Mouse (Mus musculus): ENCODE measurements around the gene Gm10340. TPM values are rescaled to one million over a fixed set of nuclear protein-coding genes. Genes with fewer than 3 reads are reported as not detected.
"Not testable (repeated sequence)": the region's sequence is repeated elsewhere in the genome, so short reads cannot be mapped to it uniquely, and the experiment has no call there.

Gene Gm10340
- 0.20 TPM in 1 of 2 replicates, not detected in the other for polyA plus RNA-seq (2014; fragmentation: Nextera tagmentation; extraction: Ambion mirVana)

GRCm38 (mm10) chr14:3133697-3134096 is at the start of gene Gm10340:
Gene Gm10340, plus strand, starts transcription at chr14:3133997.
- not testable (repeated sequence) for H3K4me3 ChIP-seq (ENCODE audit: low read depth, low read length); H3K27me3 ChIP-seq (ENCODE audit: control insufficient read depth, insufficient read depth, low read length); H3K36me3 ChIP-seq (replicated peaks; ENCODE audit: control insufficient read depth, insufficient read depth, low read depth, low read length); H3K9me3 ChIP-seq (replicated peaks; ENCODE audit: control insufficient read depth, low read length); H3K4me2 ChIP-seq (ENCODE audit: low read depth, low read length); H3K9ac ChIP-seq (replicated peaks; ENCODE audit: low read length); H3K27ac ChIP-seq (replicated peaks; ENCODE audit: low read depth, low read length); ATAC-seq (replicated peaks; ENCODE audit: insufficient number of reproducible peaks, low FRiP score, low TSS enrichment, low read depth); H3K4me1 ChIP-seq (ENCODE audit: control insufficient read depth, insufficient read depth, low read length); DNase-seq (ENCODE audit: low spot score)
- WGBS: 90% methylated on average over 2 of the region's 3 CpGs

GRCm38 (mm10) chr14:3116051-3116450 is 17.7 kb upstream of the Gm10340 start:
- not testable (repeated sequence) for ATAC-seq (replicated peaks; ENCODE audit: insufficient number of reproducible peaks, low FRiP score, low TSS enrichment, low read depth); DNase-seq (ENCODE audit: low spot score); H3K4me3 ChIP-seq (ENCODE audit: low read depth, low read length); H3K4me1 ChIP-seq (ENCODE audit: control insufficient read depth, insufficient read depth, low read length); H3K9ac ChIP-seq (replicated peaks; ENCODE audit: low read length); H3K9me3 ChIP-seq (replicated peaks; ENCODE audit: control insufficient read depth, low read length); H3K4me2 ChIP-seq (ENCODE audit: low read depth, low read length); H3K27me3 ChIP-seq (ENCODE audit: control insufficient read depth, insufficient read depth, low read length); H3K36me3 ChIP-seq (replicated peaks; ENCODE audit: control insufficient read depth, insufficient read depth, low read depth, low read length); H3K27ac ChIP-seq (replicated peaks; ENCODE audit: low read depth, low read length)
- WGBS: 90% methylated on average over 13 of the region's 25 CpGs

GRCm38 (mm10) chr14:3187955-3188354 is 54.2 kb downstream of the Gm10340 start, which contains the start of gene Gm5795:
Gene Gm5795, plus strand, starts transcription at chr14:3188255.
- not testable (repeated sequence) for H3K27ac ChIP-seq (replicated peaks; ENCODE audit: low read depth, low read length); H3K36me3 ChIP-seq (replicated peaks; ENCODE audit: control insufficient read depth, insufficient read depth, low read depth, low read length); DNase-seq (ENCODE audit: low spot score); H3K4me3 ChIP-seq (ENCODE audit: low read depth, low read length); H3K4me1 ChIP-seq (ENCODE audit: control insufficient read depth, insufficient read depth, low read length); ATAC-seq (replicated peaks; ENCODE audit: insufficient number of reproducible peaks, low FRiP score, low TSS enrichment, low read depth); H3K9ac ChIP-seq (replicated peaks; ENCODE audit: low read length); H3K4me2 ChIP-seq (ENCODE audit: low read depth, low read length); H3K9me3 ChIP-seq (replicated peaks; ENCODE audit: control insufficient read depth, low read length); H3K27me3 ChIP-seq (ENCODE audit: control insufficient read depth, insufficient read depth, low read length)
- WGBS: no CpG with 5 or more reads among the region's 2 CpGs

Other genes starting within 250 kb of the Gm10340 start
- 0.11 TPM in 1 of 2 replicates, not detected in the other for gene Gm2888, start 104.0 kb upstream of the Gm10340 start, polyA plus RNA-seq (2014; fragmentation: Nextera tagmentation; extraction: Ambion mirVana)
- 4.6 and 5.1 TPM in 2 replicates for gene Gm2897, start 84.7 kb upstream of the Gm10340 start, polyA plus RNA-seq (2014; fragmentation: Nextera tagmentation; extraction: Ambion mirVana)
- gene Gm5795, start 54.3 kb downstream of the Gm10340 start, polyA plus RNA-seq (2014; fragmentation: Nextera tagmentation; extraction: Ambion mirVana): not detected in 2 replicates
- 8.3 and 10.6 TPM in 2 replicates for gene D830030K20Rik, start 74.5 kb downstream of the Gm10340 start, polyA plus RNA-seq (2014; fragmentation: Nextera tagmentation; extraction: Ambion mirVana)
- not detected in 2 replicates for gene Gm2956, start 198.6 kb downstream of the Gm10340 start, polyA plus RNA-seq (2014; fragmentation: Nextera tagmentation; extraction: Ambion mirVana)

All from embryonic facial prominence, embryonic 11.5 days (tissue).